Mouse (Mus musculus): ENCODE measurements around the gene Daxx.

DNA sequence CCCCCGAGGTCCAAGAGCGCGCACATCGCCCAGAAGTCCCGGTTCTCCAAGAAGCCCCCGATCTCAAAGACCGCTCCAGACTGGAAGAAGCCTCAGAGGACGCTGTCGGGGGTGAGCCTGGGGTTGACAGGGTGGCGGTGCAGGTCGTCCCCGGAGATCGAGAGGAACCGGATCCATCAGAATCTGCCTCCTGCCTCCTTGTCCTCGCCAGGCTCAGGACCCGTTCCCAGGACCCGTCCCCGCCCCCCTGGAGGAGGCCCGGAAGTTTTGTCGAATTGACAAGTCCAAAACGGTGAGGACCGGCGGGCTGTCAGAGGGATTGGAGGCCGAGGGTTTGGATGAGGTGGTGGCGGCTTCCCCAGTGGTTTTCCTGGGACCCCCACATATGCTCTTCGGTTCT, 31.8 kb downstream of the Daxx start:
- TF ChIP-seq CTCF (IDR thresholded peaks at IDR 0.05; ENCODE audit: borderline replicate concordance, extremely low read depth, insufficient read depth, insufficient read length) (no peak), POLR2A (IDR thresholded peaks at IDR 0.05; ENCODE audit: borderline replicate concordance, extremely low read depth, insufficient read depth, insufficient read length, poor library complexity, severe bottlenecking) (no peak)

All from brain, embryonic 14.5 days (tissue).